In the genomic region with DNA sequence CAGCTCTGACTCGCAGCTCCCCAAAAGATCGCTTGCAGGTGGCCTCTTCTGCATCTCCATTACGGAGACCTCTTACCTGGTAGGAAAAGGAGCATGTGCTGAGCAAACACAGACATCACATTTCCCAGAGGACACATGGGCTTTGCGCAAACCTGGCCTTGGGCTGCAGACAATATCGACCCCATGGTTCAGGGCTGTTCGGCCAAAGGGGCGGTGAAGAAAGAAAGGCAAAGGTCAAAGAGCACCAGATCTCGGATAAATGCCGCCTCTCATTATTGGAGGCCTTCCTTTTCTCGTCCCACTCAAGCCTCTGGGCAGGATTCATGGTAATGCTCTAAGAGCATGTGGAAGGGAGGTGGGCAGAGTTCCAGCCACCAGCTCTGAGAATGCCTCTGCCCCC, we compare ENCODE assay signal across 39 mouse cellular contexts. TPM values are rescaled to one million over a fixed set of nuclear protein-coding genes. Genes with fewer than 3 reads are reported as not detected.
DNase-seq lines count a peak whose midpoint lies in the region; ATAC-seq and TF ChIP-seq lines count a peak whose summit lies in the region.
"Had no signal": no experiment of that assay in that cellular context is flagged by ENCODE, and none has a peak within 500 bp of the region (broad histone marks: within the 10 kb centered on the region; RNA-seq: fewer than 3 reads in every experiment).

No protein-coding gene starts in this region.

- H3K4me2 ChIP-seq in liver, embryonic 11.5 days = no peak overlapping the region
- no peak overlapping the region for H3K4me2 ChIP-seq in liver, embryonic 16.5 days (ENCODE audit: low read depth, low read length)
- H3K4me2 ChIP-seq: embryonic facial prominence, embryonic 15.5 days; heart, embryonic 13.5 days; intestine, embryonic 15.5 days; limb, embryonic 12.5 days; midbrain, embryonic 15.5 days had no signal

- H3K27ac ChIP-seq in left cerebral cortex, adult 2 months = peak overlapping the region; percentile 91
- H3K27ac ChIP-seq in liver, embryonic 11.5 days (ENCODE audit: low read depth, low read length) = peak overlapping the region; percentile 27; the same call in 1 of the 2 replicates
- peak overlapping the region; percentile 31 for H3K27ac ChIP-seq in liver, embryonic 16.5 days (ENCODE audit: low read length)
- no peak overlapping the region; the same call in 1 of the 2 replicates for H3K27ac ChIP-seq in hindbrain, embryonic 10.5 days
- H3K27ac ChIP-seq: embryonic facial prominence, embryonic 10.5 days; embryonic facial prominence, embryonic 15.5 days; heart, embryonic 13.5 days; hindbrain, postnatal 0 days; intestine, embryonic 15.5 days; kidney, postnatal 0 days; limb, embryonic 12.5 days; midbrain, embryonic 15.5 days; stomach, postnatal 0 days had no signal

- no peaks in the 10 kb centered on the region for H3K36me3 ChIP-seq in liver, embryonic 11.5 days (ENCODE audit: control insufficient read depth, insufficient read depth, low read length)
- H3K36me3 ChIP-seq in liver, embryonic 16.5 days (ENCODE audit: control insufficient read depth, insufficient read depth) = no peaks in the 10 kb centered on the region
- H3K36me3 ChIP-seq in hindbrain, embryonic 10.5 days = no peaks in the 10 kb centered on the region
- H3K36me3 ChIP-seq: embryonic facial prominence, embryonic 10.5 days; embryonic facial prominence, embryonic 15.5 days; heart, embryonic 13.5 days; intestine, embryonic 15.5 days; limb, embryonic 12.5 days; midbrain, embryonic 15.5 days had no signal

- TF ChIP-seq CTCF in left cerebral cortex, adult 2 months (IDR thresholded peaks at IDR 0.05) = no peak

- H3K4me1 ChIP-seq in liver, embryonic 11.5 days (replicated peaks; ENCODE audit: control insufficient read depth, insufficient read depth, low read length) = peaks cover 1% of the 10 kb centered on the region; the same call in 1 of the 2 replicates
- H3K4me1 ChIP-seq in liver, embryonic 16.5 days (ENCODE audit: control insufficient read depth, low read depth, low read length) = peaks cover 4% of the 10 kb centered on the region
- peaks cover 26% of the 10 kb centered on the region for H3K4me1 ChIP-seq in hindbrain, embryonic 10.5 days (replicated peaks)
- H3K4me1 ChIP-seq: embryonic facial prominence, embryonic 15.5 days had no signal

- no peak overlapping the region for H3K9ac ChIP-seq in liver, embryonic 11.5 days (ENCODE audit: low read depth, low read length)
- H3K9ac ChIP-seq in liver, embryonic 16.5 days (ENCODE audit: low read depth, low read length) = no peak overlapping the region
- H3K9ac ChIP-seq: embryonic facial prominence, embryonic 15.5 days; heart, embryonic 13.5 days; intestine, embryonic 15.5 days; limb, embryonic 12.5 days; midbrain, embryonic 15.5 days had no signal

- no peak overlapping the region for H3K4me3 ChIP-seq in left cerebral cortex, adult 2 months
- no peak overlapping the region for H3K4me3 ChIP-seq in liver, embryonic 11.5 days (ENCODE audit: low read depth, low read length)
- no peak overlapping the region for H3K4me3 ChIP-seq in liver, embryonic 16.5 days (ENCODE audit: low read depth, low read length)
- H3K4me3 ChIP-seq in hindbrain, embryonic 10.5 days = no peak overlapping the region
- H3K4me3 ChIP-seq: embryonic facial prominence, embryonic 10.5 days; embryonic facial prominence, embryonic 15.5 days; heart, embryonic 13.5 days; intestine, embryonic 15.5 days; limb, embryonic 12.5 days; midbrain, embryonic 15.5 days had no signal

- H3K9me3 ChIP-seq in liver, embryonic 11.5 days (ENCODE audit: control insufficient read depth, low read length) = no peaks in the 10 kb centered on the region
- H3K9me3 ChIP-seq in liver, embryonic 16.5 days (replicated peaks; ENCODE audit: control insufficient read depth, low read length) = no peaks in the 10 kb centered on the region
- H3K9me3 ChIP-seq in hindbrain, embryonic 10.5 days = no peaks in the 10 kb centered on the region
- H3K9me3 ChIP-seq: embryonic facial prominence, embryonic 10.5 days; embryonic facial prominence, embryonic 15.5 days; heart, embryonic 13.5 days; intestine, embryonic 15.5 days; limb, embryonic 12.5 days; midbrain, embryonic 15.5 days had no signal

- no peak for DNase-seq in left cerebral cortex, adult 2 months (ENCODE audit: extremely low spot score in 1 of 2, low spot score in 2 of 2)
- DNase-seq in left cerebral cortex, adult 8-10 months (ENCODE audit: low spot score in 2 of 2) = no peak
- DNase-seq in liver, embryonic 11.5 days (ENCODE audit: low spot score) = no peak
- DNase-seq in urinary bladder, postnatal 25 days (ENCODE audit: low spot score) = no peak
- DNase-seq in hindbrain, embryonic 10.5 days (ENCODE audit: low spot score) = no peak
- no peak for DNase-seq in frontal cortex, postnatal 14 days (ENCODE audit: low spot score in 2 of 2)
- DNase-seq: adrenal gland, postnatal 36 days; cerebellum, postnatal 10 days; kidney, adult 8-10 months; kidney, postnatal 4 days; lung, adult 2 months; lung, postnatal 10 days; right cerebral cortex, adult 18-20 months; spleen, adult 18-20 months; thymus, adult 18-20 months; thymus, postnatal 25 days had no signal

- no peak for ATAC-seq in liver, embryonic 11.5 days (replicated peaks; ENCODE audit: low FRiP score)
- peak; percentile 68 for ATAC-seq in liver, embryonic 16.5 days (ENCODE audit: low read depth)
- ATAC-seq: CD4-positive, CD25-positive, alpha-beta regulatory T cell, adult 4 months; forebrain, embryonic 14.5 days; hindbrain, postnatal 0 days; intestine, embryonic 15.5 days; midbrain, embryonic 15.5 days had no signal

- WGBS in liver, embryonic 11.5 days = 64% methylated on average over 10 of the region's 10 CpGs
- WGBS in liver, embryonic 16.5 days (ENCODE audit: insufficient replicate concordance) = 65% methylated on average over 10 of the region's 10 CpGs
- 50% methylated on average over 10 of the region's 10 CpGs for WGBS in hindbrain, embryonic 10.5 days

- intact Hi-C loops in left cerebral cortex, adult 2 months (cut with DNase I) = no loop called here

- no peaks in the 10 kb centered on the region for H3K27me3 ChIP-seq in liver, embryonic 11.5 days (replicated peaks; ENCODE audit: control insufficient read depth, insufficient read depth, low read length)
- H3K27me3 ChIP-seq in liver, embryonic 16.5 days (ENCODE audit: control insufficient read depth, insufficient read depth, low read depth, low read length) = no peaks in the 10 kb centered on the region
- peaks cover 22% of the 10 kb centered on the region for H3K27me3 ChIP-seq in hindbrain, embryonic 10.5 days (ENCODE audit: insufficient read depth, poor library complexity, severe bottlenecking)
- H3K27me3 ChIP-seq: embryonic facial prominence, embryonic 15.5 days; intestine, embryonic 15.5 days; limb, embryonic 12.5 days; midbrain, embryonic 15.5 days had no signal

RNA-seq across cellular contexts. Expression of a gene that starts 1.1 kb away (rescaled TPM):
- total RNA-seq in left cerebral cortex, adult 2 months (2021) = under 1 TPM in 1 of 2 experiments, not detected in 1; 0.29 TPM
- under 1 TPM; 0.09 to 0.18 (median 0.16) TPM for total RNA-seq in left cerebral cortex, adult 8-10 months (2022)
- 0.04 and 0.09 TPM in 2 replicates for polyA plus RNA-seq in liver, embryonic 11.5 days (2014; fragmentation: Nextera tagmentation; extraction: Ambion mirVana)
- polyA plus RNA-seq in liver, embryonic 16.5 days (2015; fragmentation: Nextera tagmentation; extraction: Ambion mirVana) = 0.78 and 0.99 TPM in 2 replicates
- polyA plus RNA-seq in hindbrain, embryonic 10.5 days (2016; fragmentation: Nextera tagmentation; extraction: Ambion mirVana) = not detected in 2 replicates
- total RNA-seq: adrenal gland, postnatal 36 days; common myeloid progenitor, adult 5-6 weeks; gastrocnemius, adult 8-10 months; heart, adult 8-10 months; heart, postnatal 10 days; hematopoietic stem cell, adult 5-6 weeks; hindbrain, postnatal 0 days had no signal
- polyA plus RNA-seq: brain, embryonic 14.5 days; CD4-positive, CD25-positive, alpha-beta regulatory T cell, adult 4 months; embryonic facial prominence, embryonic 10.5 days; forebrain, embryonic 14.5 days; heart, embryonic 13.5 days; hindbrain, postnatal 0 days; intestine, embryonic 15.5 days; kidney, postnatal 0 days; neural tube, embryonic 11.5 days had no signal

RNA-seq across cellular contexts. Expression of a gene that starts 13.6 kb away (rescaled TPM):
- total RNA-seq in left cerebral cortex, adult 2 months (2021) = 1 to 10 TPM; 3.3 to 4.5 TPM
- total RNA-seq in left cerebral cortex, adult 8-10 months (2022) = 1 to 10 TPM; 2.9 to 5.4 (median 3.2) TPM
- 2.1 and 2.2 TPM in 2 replicates for polyA plus RNA-seq in liver, embryonic 11.5 days (2014; fragmentation: Nextera tagmentation; extraction: Ambion mirVana)
- polyA plus RNA-seq in liver, embryonic 16.5 days (2015; fragmentation: Nextera tagmentation; extraction: Ambion mirVana) = 0.15 and 0.21 TPM in 2 replicates
- polyA plus RNA-seq in hindbrain, embryonic 10.5 days (2016; fragmentation: Nextera tagmentation; extraction: Ambion mirVana) = 7.1 and 7.3 TPM in 2 replicates
- total RNA-seq: common myeloid progenitor, adult 5-6 weeks; hematopoietic stem cell, adult 5-6 weeks; neutrophil, adult 5-6 weeks had no signal

RNA-seq across cellular contexts. Expression of a gene that starts 14.9 kb away (rescaled TPM):
- not detected for total RNA-seq in left cerebral cortex, adult 2 months (2021)
- not detected for total RNA-seq in left cerebral cortex, adult 8-10 months (2022)
- 1.1 and 1.4 TPM in 2 replicates for polyA plus RNA-seq in liver, embryonic 11.5 days (2014; fragmentation: Nextera tagmentation; extraction: Ambion mirVana)
- 4.3 and 5.9 TPM in 2 replicates for polyA plus RNA-seq in liver, embryonic 16.5 days (2015; fragmentation: Nextera tagmentation; extraction: Ambion mirVana)
- polyA plus RNA-seq in hindbrain, embryonic 10.5 days (2016; fragmentation: Nextera tagmentation; extraction: Ambion mirVana) = 0.13 TPM in 1 of 2 replicates, not detected in the other
- total RNA-seq: adrenal gland, postnatal 36 days; common myeloid progenitor, adult 5-6 weeks; gastrocnemius, adult 8-10 months; heart, adult 8-10 months; heart, postnatal 10 days; hematopoietic stem cell, adult 5-6 weeks; hindbrain, postnatal 0 days; left cerebral cortex, postnatal 25 days; neutrophil, adult 5-6 weeks had no signal
- polyA plus RNA-seq: brain, embryonic 14.5 days; CD4-positive, CD25-positive, alpha-beta regulatory T cell, adult 4 months; embryonic facial prominence, embryonic 15.5 days; forebrain, embryonic 14.5 days; frontal cortex, adult 2 months; gonadal fat pad, adult 2 months; heart, embryonic 13.5 days; hindbrain, postnatal 0 days; limb, embryonic 12.5 days; lung, adult 2 months; midbrain, embryonic 15.5 days; neural tube, embryonic 11.5 days; stomach, postnatal 0 days had no signal

RNA-seq across cellular contexts. Expression of a gene that starts 24.8 kb away (rescaled TPM):
- 100 to 1,000 TPM; 365 to 382 TPM for total RNA-seq in left cerebral cortex, adult 2 months (2021)
- total RNA-seq in left cerebral cortex, adult 8-10 months (2022) = 100 to 1,000 TPM; 247 to 279 (median 255) TPM
- polyA plus RNA-seq in liver, embryonic 11.5 days (2014; fragmentation: Nextera tagmentation; extraction: Ambion mirVana) = 25.4 and 33.8 TPM in 2 replicates
- 10.2 and 13.3 TPM in 2 replicates for polyA plus RNA-seq in liver, embryonic 16.5 days (2015; fragmentation: Nextera tagmentation; extraction: Ambion mirVana)
- polyA plus RNA-seq in hindbrain, embryonic 10.5 days (2016; fragmentation: Nextera tagmentation; extraction: Ambion mirVana) = 31.0 and 35.5 TPM in 2 replicates

RNA-seq across cellular contexts. Expression of a gene that starts 33.6 kb away (rescaled TPM):
- 1 to 10 TPM in 1 of 2 experiments, under 1 TPM in 1; 0.47 to 1.2 TPM for total RNA-seq in left cerebral cortex, adult 2 months (2021)
- 1 to 10 TPM in 2 of 4 experiments, under 1 TPM in 2; 0.74 to 2.6 (median 1.6) TPM for total RNA-seq in left cerebral cortex, adult 8-10 months (2022)
- polyA plus RNA-seq in liver, embryonic 11.5 days (2014; fragmentation: Nextera tagmentation; extraction: Ambion mirVana) = 22.0 and 24.4 TPM in 2 replicates
- polyA plus RNA-seq in liver, embryonic 16.5 days (2015; fragmentation: Nextera tagmentation; extraction: Ambion mirVana) = 12.2 and 13.2 TPM in 2 replicates
- 1.8 and 2.5 TPM in 2 replicates for polyA plus RNA-seq in hindbrain, embryonic 10.5 days (2016; fragmentation: Nextera tagmentation; extraction: Ambion mirVana)
